Mouse (Mus musculus): ENCODE data around the gene 1700028P14Rik.

DNA sequence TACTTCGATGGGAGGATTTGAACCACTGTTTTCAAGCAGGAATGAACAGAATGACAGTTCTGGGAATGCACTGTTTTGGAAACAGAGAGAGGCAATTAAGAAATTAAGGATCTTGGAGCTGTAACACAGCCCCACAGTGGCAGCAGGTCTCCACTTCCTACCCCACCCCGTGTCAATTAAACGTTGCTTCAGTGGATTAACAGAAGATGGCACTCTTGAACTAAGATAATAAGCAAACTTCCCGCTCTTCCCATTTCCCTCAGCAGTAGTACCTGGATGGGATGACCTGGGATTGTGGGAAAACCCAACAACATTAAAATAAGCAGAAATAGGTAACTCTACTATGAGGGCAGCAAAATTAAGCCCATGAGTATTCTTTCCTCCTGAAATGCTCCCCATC, 75.9 kb downstream of the 1700028P14Rik start:
- TF ChIP-seq CTCF (IDR thresholded peaks at IDR 0.05; ENCODE audit: control insufficient read depth, insufficient read depth, low read length) = no peak
- no peak for TF ChIP-seq POLR2A (IDR thresholded peaks at IDR 0.05; ENCODE audit: borderline replicate concordance, control insufficient read depth, low read depth, low read length)

Data from bone marrow, adult 2 months (tissue).